Mouse (Mus musculus) WW6 (cell line): ENCODE results near the gene Ubash3b.

Source experiments
- DNase-seq: peaks from one replicate; pipeline ENCODE4 v3.0.0-alpha.2; 2013; ENCODE audit warnings: low read depth, low spot score

Gene Ubash3b

DNA sequence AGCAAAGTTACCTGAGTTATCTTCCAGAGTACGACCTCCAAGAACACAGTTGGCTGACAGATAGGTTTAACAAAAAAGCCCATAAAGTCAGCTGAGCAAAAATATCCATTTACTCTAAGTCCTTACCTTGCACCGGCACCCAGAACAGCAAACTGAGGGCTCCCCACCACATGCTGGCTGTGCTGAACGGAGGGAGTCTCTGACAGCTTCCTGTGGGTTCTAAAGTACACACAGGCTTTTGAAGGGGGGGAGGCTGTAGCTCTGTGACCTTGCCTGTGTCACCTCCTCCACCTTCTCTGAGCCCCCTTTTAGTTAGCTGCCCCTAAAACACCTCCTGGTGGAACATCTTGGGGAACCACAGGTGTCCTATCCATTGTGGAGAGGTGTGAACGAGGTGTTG lies 157.1 kb downstream of the Ubash3b start, which contains the start of gene Crtam:
Crtam (minus strand) TSS at position 214 of the 400 bp plus-strand sequence.
- DNase-seq: no peak

DNA sequence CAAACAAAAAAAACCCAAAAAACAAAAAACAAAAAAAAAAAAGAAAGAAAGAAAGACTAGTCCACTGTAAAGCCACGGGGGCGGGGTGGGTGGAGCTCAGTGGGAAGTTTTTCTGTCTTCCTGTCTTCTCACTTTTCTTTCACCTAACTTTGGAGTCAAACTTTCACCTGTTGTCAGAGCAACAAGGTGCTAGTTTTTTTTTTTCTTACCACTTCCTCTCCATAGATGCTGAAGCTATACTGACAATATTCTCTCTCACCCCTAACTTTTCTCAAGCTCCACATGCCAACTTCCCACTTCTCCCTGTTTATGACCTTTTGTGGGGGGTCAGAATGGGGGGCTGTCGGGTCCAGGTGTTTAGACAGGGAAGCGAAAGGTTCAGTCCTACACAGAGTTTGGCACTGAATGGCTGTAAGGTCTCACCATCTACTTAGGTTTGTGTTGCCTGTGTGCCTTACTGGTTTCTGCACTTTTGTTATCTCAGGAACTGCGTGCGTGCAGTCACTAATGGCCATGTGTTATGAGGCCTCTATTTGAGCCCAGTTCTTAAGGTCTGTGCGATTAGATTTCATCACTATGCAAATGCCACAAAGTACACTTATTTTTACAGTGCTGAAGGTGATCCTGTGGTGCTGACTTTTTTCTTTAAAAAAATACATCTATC lies 164.2 kb downstream of the Ubash3b start:
- no peak for DNase-seq

DNA sequence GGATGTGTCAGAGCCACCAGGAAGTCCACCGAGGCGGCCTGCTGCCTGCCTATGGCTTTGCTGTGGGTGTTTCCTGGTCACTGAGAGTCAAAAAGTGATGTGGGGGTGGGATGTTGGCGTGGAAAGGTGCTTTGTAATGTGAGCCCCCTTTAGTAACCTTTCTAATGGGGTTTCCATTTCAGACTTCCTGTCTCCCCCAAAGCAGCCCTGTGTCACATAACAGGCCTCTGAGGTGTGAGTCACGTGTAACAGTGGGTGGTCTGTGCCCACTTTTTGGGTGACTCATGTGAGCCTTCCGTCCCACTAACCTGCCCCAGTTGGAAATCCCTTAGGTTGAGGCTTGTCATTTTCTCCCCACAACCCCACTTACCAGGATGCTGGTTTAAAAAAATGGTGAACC lies 167.4 kb downstream of the Ubash3b start:
- DNase-seq: no peak

DNA sequence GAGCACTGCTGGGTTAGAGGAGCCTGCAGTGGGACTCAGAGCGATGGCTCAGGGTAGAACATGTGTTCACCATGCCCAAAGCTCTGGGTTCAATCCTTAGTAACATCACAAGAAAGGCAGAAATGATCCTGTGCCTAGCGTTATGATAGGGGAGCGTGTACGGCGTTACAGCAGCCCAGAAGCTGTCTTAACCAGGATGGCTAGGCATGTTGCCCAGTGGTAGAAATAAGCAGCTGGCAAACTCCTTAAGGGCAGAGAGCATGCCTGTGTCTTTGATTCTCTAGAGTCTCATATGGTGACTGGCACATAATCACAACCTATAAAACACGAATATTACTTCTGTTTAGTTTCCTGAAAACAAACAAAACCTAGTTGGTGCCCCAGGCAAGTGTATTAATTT lies 170.0 kb downstream of the Ubash3b start:
- DNase-seq: no peak

DNA sequence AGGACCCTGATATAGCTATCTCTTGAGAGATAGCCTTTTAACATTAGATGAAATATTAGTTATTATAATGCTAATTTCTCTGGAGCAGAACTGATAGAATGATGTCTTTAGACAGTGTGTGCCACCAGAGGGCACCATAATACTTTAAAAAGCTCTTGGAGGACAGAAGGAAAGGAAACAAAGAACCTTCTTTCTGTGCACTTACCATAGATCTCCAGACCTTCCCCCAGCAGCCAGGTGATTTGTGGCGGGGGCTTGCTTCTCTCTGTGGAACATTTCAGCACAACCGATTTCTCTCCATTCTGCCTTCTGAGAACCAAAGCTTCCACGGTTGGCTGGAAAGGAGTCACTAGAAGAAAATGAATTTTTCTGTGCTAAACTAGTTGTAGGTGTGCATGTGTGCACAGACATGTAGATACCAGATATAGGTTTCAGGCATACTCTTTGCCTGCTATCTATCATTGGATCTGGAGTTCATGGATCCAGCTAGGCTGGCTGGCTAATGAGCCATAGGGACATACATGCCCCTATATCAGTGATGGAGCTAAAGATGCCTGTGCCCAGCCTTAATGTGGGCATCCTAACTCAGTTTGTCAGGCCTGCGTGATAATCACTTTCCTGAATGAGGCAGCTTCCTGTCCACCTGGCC lies 171.4 kb downstream of the Ubash3b start:
- DNase-seq: no peak

DNA sequence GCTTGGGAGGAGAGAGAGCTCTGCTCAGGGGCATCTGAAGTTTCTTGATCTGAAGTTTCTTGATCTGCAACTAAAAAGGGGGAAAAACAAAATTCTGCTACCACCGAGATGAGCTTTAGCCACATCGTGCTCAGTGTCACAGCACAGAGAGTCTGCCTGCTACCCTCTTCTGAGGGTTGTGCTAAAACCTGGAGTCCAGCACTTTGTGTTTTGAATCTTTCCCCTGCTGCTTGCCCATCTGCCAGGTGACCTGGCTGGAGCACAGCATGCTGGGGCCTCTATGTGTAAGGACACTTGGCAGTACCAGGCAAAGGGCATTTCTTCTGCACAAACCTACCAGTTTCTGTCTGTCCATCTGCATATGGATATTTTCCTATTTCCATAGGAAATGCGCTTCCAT lies 177.2 kb downstream of the Ubash3b start:
- DNase-seq: no peak

DNA sequence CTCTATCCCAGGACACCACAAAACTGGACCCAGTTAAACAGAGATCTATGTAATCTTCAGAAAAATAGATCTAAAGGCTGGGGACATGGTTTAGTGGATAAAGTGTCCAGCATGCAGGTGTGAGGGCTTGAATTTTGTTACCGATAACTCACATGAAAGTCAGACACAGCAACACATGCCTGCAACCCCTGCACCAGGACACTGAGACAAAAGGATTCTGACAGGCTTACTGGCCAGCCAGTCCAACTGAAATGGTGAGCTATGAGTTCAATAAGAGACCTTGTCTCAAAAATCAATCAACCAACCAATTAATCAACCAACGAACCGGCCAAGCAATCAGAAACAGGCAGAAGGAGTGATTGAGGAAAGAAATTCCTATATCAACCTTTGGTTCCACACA lies 177.7 kb downstream of the Ubash3b start:
- no peak for DNase-seq

DNA sequence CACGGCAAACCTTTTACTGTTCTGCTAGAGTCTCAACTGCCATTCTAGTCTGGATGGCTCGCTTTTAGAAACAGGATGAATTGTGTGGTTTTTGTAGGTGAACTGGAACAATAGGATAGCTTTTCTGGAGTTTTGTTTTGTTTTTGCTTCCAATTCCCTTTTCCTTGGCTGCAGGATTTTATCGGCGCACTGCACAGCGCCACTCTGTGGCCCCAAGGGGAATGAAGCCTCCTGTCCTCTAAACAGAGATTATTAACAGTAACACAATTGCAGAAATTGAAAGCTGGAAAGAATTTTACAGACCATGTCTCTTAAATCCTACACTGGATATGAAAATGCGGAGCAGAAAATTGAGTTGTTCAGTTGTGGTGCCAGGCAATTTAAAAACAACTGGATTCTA lies 179.0 kb downstream of the Ubash3b start:
- DNase-seq: no peak

DNA sequence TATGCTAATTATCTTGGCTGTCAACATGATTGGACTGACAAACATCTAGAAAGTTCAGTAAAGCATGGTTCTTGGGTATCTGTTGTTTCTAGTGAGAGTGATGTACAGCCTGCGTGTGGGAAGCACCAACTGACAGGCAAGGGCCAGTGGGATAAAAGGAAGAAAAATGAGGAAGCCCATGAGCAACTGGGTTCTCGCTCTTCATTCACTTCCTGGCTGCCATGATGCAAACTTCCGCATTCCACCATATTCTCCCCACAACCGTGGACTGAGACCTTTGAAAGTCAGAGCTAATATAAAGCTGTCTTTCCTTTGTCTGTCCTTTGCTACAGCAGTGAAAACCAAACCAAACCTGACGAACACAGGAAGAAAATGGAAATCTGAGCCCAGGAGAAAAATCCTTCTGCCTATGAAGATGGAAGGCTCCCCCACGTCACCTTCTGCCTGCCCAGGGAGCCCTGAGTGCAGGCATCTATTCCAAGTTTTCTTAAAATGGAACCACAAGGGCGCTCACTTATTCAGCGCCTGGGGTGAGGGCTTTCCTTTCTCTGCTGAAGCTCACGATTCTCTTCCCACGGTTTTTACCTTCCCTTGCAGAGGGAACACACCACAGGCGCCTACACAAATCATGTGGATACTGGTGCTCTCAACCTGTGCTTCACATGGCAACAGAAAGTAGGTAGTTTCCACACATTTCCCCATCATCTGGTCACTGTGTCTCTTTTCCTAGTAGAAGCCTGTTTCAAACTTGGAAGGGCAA lies 187.3 kb downstream of the Ubash3b start:
- DNase-seq: no peak

DNA sequence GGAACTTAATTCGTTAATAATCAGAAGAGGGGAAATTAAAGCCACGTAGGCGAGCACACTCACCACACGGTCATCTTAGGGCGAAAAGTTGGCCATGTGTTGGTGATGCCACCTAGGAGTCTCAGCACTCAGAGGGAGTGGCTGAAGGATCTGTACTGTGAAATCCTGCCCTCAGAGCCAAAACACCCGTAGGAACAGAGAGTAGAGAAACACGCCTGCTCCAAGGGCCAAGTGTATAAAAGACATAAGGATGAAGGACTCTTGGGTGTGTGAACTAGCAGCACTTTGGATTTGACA lies 197.1 kb downstream of the Ubash3b start:
- no peak for DNase-seq

DNA sequence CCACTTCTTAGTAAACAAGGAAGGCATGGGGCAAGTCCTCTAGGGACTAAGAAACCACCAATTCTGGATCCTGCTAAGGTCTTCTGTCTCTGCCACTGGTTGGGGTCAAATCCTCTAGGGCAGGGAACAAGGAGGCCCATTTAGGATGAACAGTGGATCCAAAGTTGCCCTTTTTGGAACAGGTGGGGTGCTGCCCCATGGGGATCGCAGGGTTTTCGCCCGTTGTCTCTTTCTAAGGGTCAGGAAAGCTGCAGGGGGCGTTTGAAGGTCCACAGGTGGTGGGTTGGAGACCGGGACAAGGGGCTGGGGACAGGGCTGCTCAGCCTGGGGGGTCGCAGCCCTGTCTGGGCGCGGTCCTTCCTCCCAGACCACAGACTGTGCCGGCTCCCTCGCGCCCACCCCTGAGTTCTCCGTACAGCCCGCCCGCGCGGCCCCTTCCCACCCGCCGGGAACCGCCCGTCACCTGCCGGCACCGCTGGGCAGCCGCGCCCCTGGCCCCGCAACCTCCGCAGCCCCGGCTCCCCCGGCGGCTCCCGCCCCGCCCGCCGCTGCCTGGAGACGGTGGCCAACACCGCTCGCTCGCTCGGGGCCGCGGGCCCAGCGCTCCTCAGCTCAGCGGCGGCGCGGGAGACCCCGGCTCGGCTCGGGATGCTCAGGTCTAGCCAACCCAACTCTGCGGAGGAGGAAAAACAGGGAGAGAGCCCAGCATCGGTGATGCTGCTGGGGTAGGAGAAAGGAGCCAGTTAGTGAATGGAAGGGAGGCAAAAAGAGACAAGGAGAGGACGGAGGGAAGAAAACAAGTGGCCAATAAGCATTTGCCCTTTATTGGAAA lies 197.7 kb downstream of the Ubash3b start, which contains the start of gene Jhy:
Jhy (minus strand) TSS at position 533 of the 832 bp plus-strand sequence.
- no peak for DNase-seq

DNA sequence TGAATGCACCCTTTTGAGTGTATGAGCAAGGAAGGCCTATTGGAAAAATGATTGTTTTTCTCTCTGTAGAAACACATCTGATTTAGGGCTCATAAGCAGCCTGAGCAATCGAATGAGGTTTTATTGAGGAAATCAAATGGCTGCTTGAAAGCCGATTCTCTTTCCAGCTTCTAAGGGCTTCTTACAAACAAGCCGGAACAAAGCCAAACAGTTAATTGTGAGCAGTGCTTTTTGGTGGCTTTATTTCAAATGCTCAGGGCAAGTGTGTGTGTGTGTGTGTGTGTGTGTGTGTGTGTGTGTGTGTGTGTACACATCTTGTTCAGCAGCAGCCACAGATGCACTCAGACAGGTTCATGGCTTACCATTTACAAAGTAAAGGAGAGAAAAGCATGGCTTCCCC lies 200.1 kb downstream of the Ubash3b start:
- no peak for DNase-seq
